13 mouse cellular contexts compared by ENCODE assay signal in the genomic region with DNA sequence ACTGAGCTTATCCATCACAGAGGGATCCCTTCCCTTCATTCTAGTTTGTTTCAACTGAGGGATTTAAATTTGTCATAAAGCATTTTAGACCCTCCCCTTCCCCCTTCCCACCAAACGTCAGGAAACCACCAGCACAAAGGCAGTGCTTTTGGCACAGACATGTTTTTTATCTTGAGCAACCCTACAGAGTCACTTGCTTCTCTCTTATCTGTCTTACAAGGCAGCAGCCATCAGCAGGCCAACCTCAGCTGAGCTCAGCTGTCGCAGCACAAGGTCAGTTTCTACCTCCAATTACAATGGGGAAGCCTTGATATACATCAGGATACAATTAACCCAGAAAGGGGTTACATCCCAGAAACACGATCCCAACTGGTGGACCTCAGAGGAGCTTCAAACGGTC. TPM values are rescaled to one million over a fixed set of nuclear protein-coding genes. Genes with fewer than 3 reads are reported as not detected.
DNase-seq lines count a peak whose midpoint lies in the region; ATAC-seq and TF ChIP-seq lines count a peak whose summit lies in the region.
"Had no signal": no experiment of that assay in that cellular context is flagged by ENCODE, and none has a peak within 500 bp of the region (broad histone marks: within the 10 kb centered on the region; RNA-seq: fewer than 3 reads in every experiment).

No protein-coding gene starts in this region.

- H3K4me2 ChIP-seq in hindbrain, embryonic 12.5 days (replicated peaks) = no peak overlapping the region
- H3K4me2 ChIP-seq in hindbrain, embryonic 16.5 days (ENCODE audit: low read length) = no peak overlapping the region
- H3K4me2 ChIP-seq in liver, embryonic 15.5 days = peak overlapping the region; percentile 45
- no peak overlapping the region for H3K4me2 ChIP-seq in intestine, postnatal 0 days (replicated peaks; ENCODE audit: low read depth)

- H3K9ac ChIP-seq in hindbrain, embryonic 12.5 days = no peak overlapping the region
- no peak overlapping the region for H3K9ac ChIP-seq in hindbrain, embryonic 16.5 days (ENCODE audit: low read depth, low read length)
- H3K9ac ChIP-seq in liver, embryonic 15.5 days = peak overlapping the region; percentile 33; the same call in 1 of the 2 replicates
- H3K9ac ChIP-seq in intestine, postnatal 0 days (ENCODE audit: low read depth, low read length) = no peak overlapping the region

- H3K9me3 ChIP-seq in hindbrain, embryonic 12.5 days (replicated peaks) = no peaks in the 10 kb centered on the region
- H3K9me3 ChIP-seq in hindbrain, embryonic 16.5 days (ENCODE audit: control insufficient read depth, low read length) = no peaks in the 10 kb centered on the region
- H3K9me3 ChIP-seq in liver, embryonic 15.5 days (replicated peaks) = no peaks in the 10 kb centered on the region
- no peaks in the 10 kb centered on the region for H3K9me3 ChIP-seq in intestine, postnatal 0 days (ENCODE audit: control insufficient read depth)

- H3K36me3 ChIP-seq in hindbrain, embryonic 12.5 days = no peaks in the 10 kb centered on the region
- H3K36me3 ChIP-seq in hindbrain, embryonic 16.5 days (ENCODE audit: control insufficient read depth, insufficient read depth, low read length) = no peaks in the 10 kb centered on the region
- H3K36me3 ChIP-seq in liver, embryonic 15.5 days (replicated peaks) = no peaks in the 10 kb centered on the region; the same call in 1 of the 2 replicates
- H3K36me3 ChIP-seq in intestine, postnatal 0 days (ENCODE audit: control insufficient read depth, insufficient read depth) = no peaks in the 10 kb centered on the region

- peaks cover 31% of the 10 kb centered on the region for H3K4me1 ChIP-seq in hindbrain, embryonic 12.5 days
- peaks cover 5% of the 10 kb centered on the region for H3K4me1 ChIP-seq in hindbrain, embryonic 16.5 days (ENCODE audit: control insufficient read depth, insufficient read depth, low read depth, low read length)
- peaks cover 65% of the 10 kb centered on the region for H3K4me1 ChIP-seq in liver, embryonic 15.5 days (replicated peaks)
- no peaks in the 10 kb centered on the region for H3K4me1 ChIP-seq in intestine, postnatal 0 days (replicated peaks; ENCODE audit: control insufficient read depth, insufficient read depth, low read length)

- no peak overlapping the region for H3K4me3 ChIP-seq in hindbrain, embryonic 12.5 days
- no peak overlapping the region for H3K4me3 ChIP-seq in hindbrain, embryonic 16.5 days (ENCODE audit: low read length)
- no peak overlapping the region for H3K4me3 ChIP-seq in liver, embryonic 15.5 days (replicated peaks)
- no peak overlapping the region for H3K4me3 ChIP-seq in intestine, postnatal 0 days (ENCODE audit: low read depth, low read length)

- ATAC-seq in hindbrain, embryonic 12.5 days (ENCODE audit: low FRiP score) = no peak
- no peak for ATAC-seq in hindbrain, embryonic 16.5 days
- peak; percentile 65 for ATAC-seq in erythroblast, adult 5-6 weeks (replicated peaks; ENCODE audit: low FRiP score, poor library complexity, severe bottlenecking)
- peak; percentile 51 for ATAC-seq in liver, embryonic 15.5 days (ENCODE audit: insufficient read depth)
- ATAC-seq in intestine, postnatal 0 days = no peak
- ATAC-seq: CD4-positive, CD25-positive, alpha-beta regulatory T cell, adult 4 months; inflammation-experienced regulatory T-cells, adult 6 months had no signal

- peak overlapping the region; percentile 44; the same call in 1 of the 2 replicates for H3K27ac ChIP-seq in hindbrain, embryonic 12.5 days
- H3K27ac ChIP-seq in hindbrain, embryonic 16.5 days (ENCODE audit: low read depth, low read length) = no peak overlapping the region
- peak overlapping the region; percentile 80 for H3K27ac ChIP-seq in liver, embryonic 15.5 days (replicated peaks)
- H3K27ac ChIP-seq in intestine, postnatal 0 days (ENCODE audit: low read depth, low read length) = no peak overlapping the region

- peak; percentile 18 for DNase-seq in c-Kit-positive CD71-negative TER-119-negative erythroid progenitor cells, embryonic 14.5 days (ENCODE audit: low read depth)
- no peak for DNase-seq in urinary bladder, postnatal 14 days (ENCODE audit: low spot score)
- DNase-seq: adrenal gland, adult 8-10 months; lung, adult 2 months; right cerebral cortex, postnatal 14 days; thymus, postnatal 25 days had no signal

- H3K27me3 ChIP-seq in hindbrain, embryonic 12.5 days = no peaks in the 10 kb centered on the region
- no peaks in the 10 kb centered on the region for H3K27me3 ChIP-seq in hindbrain, embryonic 16.5 days (replicated peaks; ENCODE audit: control insufficient read depth, insufficient read depth, low read length)
- H3K27me3 ChIP-seq in liver, embryonic 15.5 days = no peaks in the 10 kb centered on the region
- H3K27me3 ChIP-seq in intestine, postnatal 0 days (replicated peaks; ENCODE audit: control insufficient read depth, insufficient read depth, low read length) = no peaks in the 10 kb centered on the region

- WGBS in hindbrain, embryonic 12.5 days = 46% methylated on average over 4 of the region's 4 CpGs
- 61% methylated on average over 4 of the region's 4 CpGs for WGBS in hindbrain, embryonic 16.5 days
- 12% methylated on average over 4 of the region's 4 CpGs for WGBS in liver, embryonic 15.5 days (ENCODE audit: insufficient replicate concordance)
- WGBS in intestine, postnatal 0 days = 53% methylated on average over 4 of the region's 4 CpGs

- TF ChIP-seq CTCF in intestine, postnatal 0 days (IDR thresholded peaks at IDR 0.05; ENCODE audit: low read depth) = no peak

RNA-seq across cellular contexts. Expression of a gene that starts 33.4 kb away (rescaled TPM):
- polyA plus RNA-seq in hindbrain, embryonic 12.5 days (2016; fragmentation: Nextera tagmentation; extraction: Ambion mirVana) = 31.7 and 40.8 TPM in 2 replicates
- 20.7 and 23.2 TPM in 2 replicates for polyA plus RNA-seq in hindbrain, embryonic 16.5 days (2015; fragmentation: Nextera tagmentation; extraction: Ambion mirVana)
- total RNA-seq in erythroblast, adult 5-6 weeks (2015; ENCODE audit: low replicate concordance) = 6.7 and 11.0 TPM in 2 replicates
- 3.7 and 6.6 TPM in 2 replicates for total RNA-seq in erythroblast, adult 5-6 weeks (2017; ENCODE audit: low replicate concordance)
- polyA plus RNA-seq in liver, embryonic 15.5 days (2015; fragmentation: Nextera tagmentation; extraction: Ambion mirVana) = 10.1 and 10.2 TPM in 2 replicates
- polyA plus RNA-seq in intestine, postnatal 0 days (2015; fragmentation: Nextera tagmentation; extraction: Ambion mirVana) = 7.9 and 8.5 TPM in 2 replicates

Comparison
In these comparisons a context has a peak if more than half of its experiments do, and no peak if none do; other contexts are left out.
1. H3K27ac ChIP-seq: peak in hindbrain, embryonic 12.5 days (single experiment) and liver, embryonic 15.5 days (single experiment); none in hindbrain, embryonic 16.5 days (single experiment) and intestine, postnatal 0 days (single experiment).
2. ATAC-seq: peak in erythroblast, adult 5-6 weeks (single experiment) and liver, embryonic 15.5 days (single experiment); none in hindbrain, embryonic 12.5 days (single experiment), hindbrain, embryonic 16.5 days (single experiment) and intestine, postnatal 0 days (single experiment).